Mouse (Mus musculus) embryonic facial prominence, embryonic 12.5 days (tissue): ENCODE results near the gene Osbp. TPM values are rescaled to one million over a fixed set of nuclear protein-coding genes. Genes with fewer than 3 reads are reported as not detected.
"Not testable (repeated sequence)": the region's sequence is repeated elsewhere in the genome, so short reads cannot be mapped to it uniquely, and the experiment has no call there.

Experiments used
- ATAC-seq: fragments of 200-750 bp; cut with Nextera tagmentation; 2 replicates; pipeline ENCODE4 v1.8.0; 2017; ENCODE audit not compliant: insufficient number of reproducible peaks, insufficient read depth, low FRiP score, low TSS enrichment
- H3K27ac ChIP-seq: fragments of 300-500 bp; sonication (generic); 2 replicates; pipeline ENCODE4 v1.5.1; 2016; ENCODE audit warnings: mild to moderate bottlenecking
- H3K27me3 ChIP-seq: fragments of 300-500 bp; sonication (generic); 2 replicates; pipeline ENCODE4 v1.6.1; 2016; ENCODE audit warnings: mild to moderate bottlenecking, moderate library complexity
- H3K36me3 ChIP-seq: fragments of 300-500 bp; sonication (generic); 2 replicates; pipeline ENCODE4 v1.6.1; 2016; ENCODE audit warnings: mild to moderate bottlenecking
- H3K4me1 ChIP-seq: fragments of 300-500 bp; sonication (generic); 2 replicates; pipeline ENCODE4 v1.6.1; 2016
- H3K4me2 ChIP-seq: fragments of 300-500 bp; sonication (generic); replicated peaks from 2 replicates; pipeline ENCODE4 v1.6.1; 2016; ENCODE audit warnings: mild to moderate bottlenecking, moderate library complexity
- H3K4me3 ChIP-seq: fragments of 300-500 bp; sonication (generic); 2 replicates; pipeline ENCODE4 v1.5.1; 2016; ENCODE audit warnings: mild to moderate bottlenecking
- H3K9ac ChIP-seq: fragments of 300-500 bp; sonication (generic); 2 replicates; pipeline ENCODE4 v1.6.1; 2016; ENCODE audit warnings: mild to moderate bottlenecking, moderate library complexity
- H3K9me3 ChIP-seq: fragments of 300-500 bp; sonication (generic); 2 replicates; pipeline ENCODE4 v1.6.1; 2016; ENCODE audit warnings: mild to moderate bottlenecking, moderate library complexity
- WGBS: fragments of 180-500 bp; shearing (Covaris S2); methylation state at CpG from one replicate; pipeline ENCODE4 v1.1.7; 2016; 5-methylcytosine and 5-hydroxymethylcytosine counted together
- polyA plus RNA-seq: library from polyadenylated mRNA; unstranded; fragments of >200 nt; fragmentation: Nextera tagmentation; extraction: Ambion mirVana; gene quantifications from 2 replicates; pipeline ENCODE4 v1.2.1, GENCODE M21; 2016

Osbp gene
- polyA plus RNA-seq = 5.6 and 6.0 TPM in 2 replicates

DNA sequence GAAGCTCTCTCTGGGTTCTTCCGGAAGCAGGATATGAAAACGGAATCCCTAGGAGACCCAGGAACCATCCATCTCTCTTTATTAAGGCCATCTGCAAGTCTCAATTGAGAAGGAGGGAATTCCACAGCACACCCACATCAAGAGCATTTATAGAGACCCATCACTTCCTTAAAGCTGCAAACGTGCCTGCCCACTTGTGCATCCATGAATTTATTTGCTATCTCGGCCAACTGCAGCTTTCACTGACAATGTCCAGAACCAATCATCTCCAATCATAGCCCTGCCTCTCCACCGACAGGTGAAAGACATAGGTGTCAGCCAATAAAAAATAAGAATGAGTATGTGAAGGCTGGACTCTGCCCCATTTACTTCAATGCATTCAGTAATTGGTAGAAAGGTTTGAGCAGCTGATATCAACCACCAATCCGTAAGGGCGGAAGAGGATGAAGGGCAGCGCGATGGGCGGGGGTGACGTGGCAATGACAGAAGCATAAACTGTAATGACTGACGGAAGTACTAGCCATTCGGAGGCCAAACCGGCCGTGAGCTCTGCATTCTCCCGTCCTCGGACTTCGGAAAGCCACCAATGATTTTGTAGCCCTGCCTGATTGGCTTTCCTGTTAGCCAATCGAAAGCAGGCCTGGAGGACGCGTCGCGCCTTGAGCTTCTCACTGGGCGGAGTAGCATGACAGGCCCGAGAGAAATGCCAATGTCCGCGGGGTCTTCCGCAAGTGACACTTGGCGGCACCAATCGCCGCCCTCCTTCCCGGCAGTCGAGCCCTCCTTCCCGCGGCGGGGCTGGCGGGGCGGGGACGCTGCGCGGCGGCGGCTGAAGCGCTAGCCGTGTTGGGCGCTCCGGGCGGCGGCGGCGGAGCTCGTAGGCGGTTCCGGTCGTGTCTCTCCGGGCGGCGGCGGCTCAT is at the start of gene Osbp:
TSS of gene Osbp (plus strand) at position 919 of the 920 bp plus-strand sequence.
- Histone ChIP-seq H3K4me1 (peaks cover 11% of the 10 kb centered on the region), H3K36me3 (0 out of 2 replicates have a peak, but pooled peaks cover 4% of the 10 kb centered on the region), H3K27ac (peak within 1 kb of the TSS; percentile 67; the same call in 1 of the 2 replicates), H3K4me3 (peak within 1 kb of the TSS; percentile 86), H3K9me3 (no peaks in the 10 kb centered on the region), H3K4me2 (peak within 1 kb of the TSS; percentile 94), H3K9ac (peak within 1 kb of the TSS; percentile 74), H3K27me3 (no peaks in the 10 kb centered on the region)
- peak; percentile 98 for ATAC-seq
- under 1% methylated on average over 41 of the region's 59 CpGs for WGBS

GRCm38 (mm10) chr19:11922068-11922467 is 43.7 kb upstream of the Osbp start:
- 97% methylated on average over 1 of the region's 1 CpGs for WGBS
- ATAC-seq = no peak
- H3K36me3 ChIP-seq = peaks cover 57% of the 10 kb centered on the region

GRCm38 (mm10) chr19:11922515-11922914 is 43.2 kb upstream of the Osbp start:
- H3K27me3 ChIP-seq, H3K27ac ChIP-seq, H3K4me2 ChIP-seq, ATAC-seq, H3K4me3 ChIP-seq, H3K9me3 ChIP-seq, H3K9ac ChIP-seq, H3K4me1 ChIP-seq: not testable (repeated sequence)
- WGBS = 96% methylated on average over 2 of the region's 2 CpGs
- peaks cover 61% of the 10 kb centered on the region for H3K36me3 ChIP-seq

More at GRCm38 (mm10) chr19:11922068-11922467, 43.7 kb upstream of the Osbp start:
- H3K27me3 ChIP-seq = no peaks in the 10 kb centered on the region
- H3K4me2 ChIP-seq = no peak overlapping the region
- no peak overlapping the region for H3K27ac ChIP-seq
- H3K4me1 ChIP-seq = no peaks in the 10 kb centered on the region
- H3K9me3 ChIP-seq = no peaks in the 10 kb centered on the region
- no peak overlapping the region for H3K4me3 ChIP-seq
- H3K9ac ChIP-seq = no peak overlapping the region

DNA sequence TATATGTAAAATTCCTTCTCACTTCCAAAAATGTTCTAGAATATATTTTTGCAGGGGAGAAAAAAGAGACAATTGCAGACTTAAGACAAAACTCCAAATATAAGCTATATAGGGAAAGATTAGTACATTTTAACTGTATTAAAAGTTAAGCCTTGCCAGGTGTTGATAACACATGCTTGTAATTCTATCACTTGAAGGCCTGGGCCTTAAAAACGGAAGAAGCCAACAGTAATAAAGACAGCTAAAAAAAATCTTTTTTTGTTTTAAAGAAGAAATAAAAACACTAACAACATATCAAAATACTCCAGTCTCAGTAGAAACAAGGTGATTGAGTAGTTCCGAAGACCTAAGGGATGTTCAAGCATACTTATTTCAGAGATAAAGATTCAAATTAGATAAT is 39.4 kb upstream of the Osbp start:
- H3K9me3 ChIP-seq = no peaks in the 10 kb centered on the region
- H3K27me3 ChIP-seq = no peaks in the 10 kb centered on the region
- no peak for ATAC-seq
- no peak overlapping the region for H3K4me2 ChIP-seq
- H3K27ac ChIP-seq = no peak overlapping the region
- WGBS = 91% methylated on average over 2 of the region's 2 CpGs
- no peaks in the 10 kb centered on the region for H3K4me1 ChIP-seq
- H3K4me3 ChIP-seq = no peak overlapping the region
- H3K9ac ChIP-seq = no peak overlapping the region
- H3K36me3 ChIP-seq = peaks cover 76% of the 10 kb centered on the region

GRCm38 (mm10) chr19:11928025-11928748 is 37.6 kb upstream of the Osbp start:
- Histone ChIP-seq H3K4me3 (no peak overlapping the region), H3K9me3 (no peaks in the 10 kb centered on the region), H3K4me2 (no peak overlapping the region), H3K36me3 (peaks cover 77% of the 10 kb centered on the region), H3K27me3 (no peaks in the 10 kb centered on the region), H3K9ac (no peak overlapping the region), H3K27ac (no peak overlapping the region), H3K4me1 (no peaks in the 10 kb centered on the region)
- ATAC-seq = no peak
- 91% methylated on average over 4 of the region's 4 CpGs for WGBS

GRCm38 (mm10) chr19:11946460-11946859 is 19.3 kb upstream of the Osbp start:
- peaks cover 35% of the 10 kb centered on the region for H3K36me3 ChIP-seq
- not testable (repeated sequence) for H3K4me2 ChIP-seq, H3K4me3 ChIP-seq, H3K9me3 ChIP-seq, ATAC-seq, H3K27me3 ChIP-seq, H3K9ac ChIP-seq, H3K4me1 ChIP-seq, H3K27ac ChIP-seq
- 95% methylated on average over 9 of the region's 9 CpGs for WGBS

DNA sequence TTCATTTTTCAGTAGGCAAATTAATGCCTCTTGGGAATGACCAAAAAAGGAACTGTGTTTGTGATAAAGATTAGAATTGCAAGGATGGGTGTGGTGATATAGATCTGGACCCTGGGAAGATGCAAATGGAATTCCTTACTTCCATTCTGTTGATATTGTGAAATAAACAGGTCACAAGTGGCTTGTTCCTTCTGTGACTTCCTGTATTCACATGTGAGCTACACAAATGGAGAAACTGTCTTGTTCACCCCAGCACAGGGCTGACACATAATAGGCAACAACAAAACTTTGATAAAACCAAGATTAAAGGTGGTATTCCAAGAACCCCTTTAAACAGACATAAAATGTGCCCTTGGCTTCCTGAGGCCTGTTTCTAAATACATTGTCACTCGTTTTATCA is 15.9 kb upstream of the Osbp start:
- Histone ChIP-seq H3K27me3 (no peaks in the 10 kb centered on the region), H3K4me2 (no peak overlapping the region), H3K36me3 (peaks cover 11% of the 10 kb centered on the region), H3K4me1 (no peaks in the 10 kb centered on the region), H3K4me3 (no peak overlapping the region), H3K9me3 (no peaks in the 10 kb centered on the region), H3K9ac (no peak overlapping the region), H3K27ac (no peak overlapping the region)
- 70% methylated on average over 1 of the region's 1 CpGs for WGBS
- ATAC-seq = no peak

- WGBS = 71% methylated on average over 7 of the region's 7 CpGs
- Histone ChIP-seq H3K4me2 (no peak overlapping the region), H3K27ac (no peak overlapping the region), H3K4me3 (no peak overlapping the region), H3K27me3 (no peaks in the 10 kb centered on the region), H3K9ac (no peak overlapping the region), H3K4me1 (no peaks in the 10 kb centered on the region), H3K9me3 (no peaks in the 10 kb centered on the region), H3K36me3 (peaks cover 3% of the 10 kb centered on the region)
- ATAC-seq = no peak
Measured at GRCm38 (mm10) chr19:11950747-11951146, 15.0 kb upstream of the Osbp start.

DNA sequence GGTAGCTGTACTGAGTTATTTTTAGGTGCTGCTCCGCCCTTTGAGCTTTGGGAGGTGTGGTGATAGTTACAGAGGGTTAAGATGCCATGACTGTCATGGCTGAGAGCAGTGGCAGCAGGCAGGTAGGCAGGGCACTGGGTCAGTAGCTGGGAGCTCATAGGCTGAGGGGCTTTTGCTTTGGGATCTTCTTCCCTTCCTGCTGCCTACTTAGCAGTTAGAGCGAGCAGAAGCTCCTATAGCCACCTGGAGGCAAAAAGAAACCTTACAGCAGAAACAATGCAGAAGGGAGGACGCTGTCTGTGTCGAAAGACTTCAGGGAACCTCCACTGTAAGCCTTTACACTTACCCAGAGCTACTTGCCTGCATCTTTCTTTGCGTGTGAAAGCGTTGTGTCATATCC is 11.5 kb upstream of the Osbp start:
- no peak overlapping the region for H3K9ac ChIP-seq
- no peaks in the 10 kb centered on the region for H3K4me1 ChIP-seq
- no peak overlapping the region for H3K4me2 ChIP-seq
- H3K36me3 ChIP-seq = no peaks in the 10 kb centered on the region
- H3K27me3 ChIP-seq = no peaks in the 10 kb centered on the region
- no peak for ATAC-seq
- no peak overlapping the region for H3K4me3 ChIP-seq
- WGBS = 46% methylated on average over 6 of the region's 6 CpGs
- H3K27ac ChIP-seq = no peak overlapping the region
- no peaks in the 10 kb centered on the region for H3K9me3 ChIP-seq

DNA sequence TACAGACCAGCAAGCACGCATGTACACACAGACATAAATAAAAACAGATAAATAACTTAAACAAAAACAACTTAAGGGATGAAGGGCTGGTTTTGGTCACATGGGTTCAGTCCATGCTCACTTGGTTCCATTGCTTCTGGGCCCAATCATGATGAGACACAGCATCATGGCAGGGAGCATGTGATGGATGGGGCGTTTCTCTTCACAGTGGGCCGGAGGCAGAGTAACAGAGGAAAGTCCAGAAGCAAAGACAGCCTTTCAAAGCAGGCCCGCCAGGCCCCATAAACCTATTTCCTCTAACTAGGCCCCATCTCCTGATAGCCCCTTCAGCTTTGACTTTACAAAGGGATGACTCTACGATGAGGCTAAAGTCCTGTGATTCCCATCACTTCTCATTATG is 9.1 kb upstream of the Osbp start:
- Histone ChIP-seq H3K4me1 (no peaks in the 10 kb centered on the region), H3K9ac (no peak overlapping the region), H3K4me3 (no peak overlapping the region), H3K27ac (no peak overlapping the region), H3K9me3 (no peaks in the 10 kb centered on the region), H3K36me3 (no peaks in the 10 kb centered on the region), H3K4me2 (no peak overlapping the region), H3K27me3 (no peaks in the 10 kb centered on the region)
- no peak for ATAC-seq
- WGBS = 79% methylated on average over 5 of the region's 5 CpGs

GRCm38 (mm10) chr19:11957396-11957795 is 8.3 kb upstream of the Osbp start:
- Histone ChIP-seq H3K9ac (no peak overlapping the region), H3K27me3 (no peaks in the 10 kb centered on the region), H3K27ac (no peak overlapping the region), H3K9me3 (no peaks in the 10 kb centered on the region), H3K4me1 (no peaks in the 10 kb centered on the region), H3K36me3 (no peaks in the 10 kb centered on the region), H3K4me3 (no peak overlapping the region), H3K4me2 (no peak overlapping the region)
- ATAC-seq = no peak
- WGBS = 90% methylated on average over 5 of the region's 5 CpGs

GRCm38 (mm10) chr19:11957846-11958245 is 7.9 kb upstream of the Osbp start:
- Histone ChIP-seq H3K4me2 (no peak overlapping the region), H3K4me1 (no peaks in the 10 kb centered on the region), H3K9ac (no peak overlapping the region), H3K36me3 (no peaks in the 10 kb centered on the region), H3K4me3 (no peak overlapping the region), H3K27me3 (no peaks in the 10 kb centered on the region), H3K9me3 (no peaks in the 10 kb centered on the region), H3K27ac (no peak overlapping the region)
- no peak for ATAC-seq
- WGBS = 69% methylated on average over 8 of the region's 8 CpGs
